Mouse (Mus musculus): Measurements from ENCODE around the gene AC131692.1. TPM values are rescaled to one million over a fixed set of nuclear protein-coding genes. Genes with fewer than 3 reads are reported as not detected.
A peak's percentile ranks its signal among the peaks of the same experiment; 100 is the strongest.

Gene AC131692.1
- under 1 TPM; 0.60 to 0.68 TPM for total RNA-seq (2021)

DNA sequence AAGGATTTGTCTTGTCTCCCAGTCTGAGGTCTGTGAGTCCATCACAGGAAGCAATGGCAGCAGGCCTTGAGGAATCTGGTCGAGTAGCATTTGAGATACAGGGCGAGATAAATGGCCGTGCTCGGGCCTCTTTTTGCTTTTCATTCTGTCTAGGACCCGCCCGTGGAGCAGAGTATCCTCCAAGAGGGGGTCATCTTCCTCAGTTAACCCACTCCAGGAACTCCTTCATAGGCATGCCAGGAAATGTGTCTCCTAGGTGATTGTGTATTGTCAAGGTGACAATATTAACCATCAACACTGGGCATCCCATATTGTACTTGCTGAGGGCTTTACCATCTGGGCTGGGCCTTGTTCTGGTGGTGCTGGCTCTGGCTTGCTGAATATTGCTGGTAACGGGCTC lies at the start of gene AC131692.1:
Gene AC131692.1, plus strand, starts transcription at position 301 of the 400 bp plus-strand sequence.
- no peak for DNase-seq

DNA sequence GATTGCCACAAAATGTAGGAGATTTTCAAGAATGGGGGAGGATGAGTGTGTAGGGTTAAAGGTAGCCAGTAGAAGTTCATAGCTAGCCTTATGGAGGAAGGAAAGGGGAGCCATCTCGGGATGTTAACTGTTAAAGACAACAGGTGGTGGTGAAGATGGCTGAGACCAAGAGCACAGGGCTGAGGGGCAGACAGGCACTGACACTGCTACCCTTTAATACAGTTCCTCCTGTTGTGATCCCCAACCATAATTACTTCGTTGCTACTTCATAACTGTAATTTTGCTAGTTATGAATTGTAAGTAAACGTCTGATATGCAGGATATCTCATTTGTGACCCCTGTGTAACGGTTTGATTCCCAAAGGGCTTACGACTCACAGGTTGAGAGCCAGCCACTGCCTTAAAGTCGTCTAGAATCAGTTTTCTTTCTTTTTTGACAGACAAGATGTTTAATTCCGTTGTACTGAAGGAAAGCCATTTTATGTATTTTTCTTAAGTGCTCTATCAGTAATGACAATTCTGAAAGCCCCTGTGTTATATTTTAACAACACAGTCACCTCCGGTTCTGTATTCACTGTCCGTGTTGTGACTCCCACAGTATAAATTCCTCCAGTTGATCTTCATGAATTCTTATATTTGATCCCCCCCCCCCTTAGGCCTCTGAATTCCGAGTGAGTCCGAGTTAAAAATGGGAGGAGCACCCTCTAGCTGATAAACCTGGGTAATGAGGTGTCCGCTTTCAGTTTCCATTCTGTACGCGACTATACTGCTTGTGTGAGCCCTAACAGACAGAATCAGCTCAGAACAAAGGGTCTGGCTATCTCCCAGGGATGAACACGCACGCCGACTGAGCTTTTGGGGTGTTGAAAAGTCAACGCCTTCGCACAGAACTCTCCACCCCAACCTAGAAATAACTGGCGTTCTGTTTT lies 48.6 kb upstream of the AC131692.1 start:
- no peak for DNase-seq

- peak; percentile 89 for DNase-seq
Observed at GRCm38 (mm10) chr19:6046294-6047153, 47.7 kb upstream of the AC131692.1 start, which contains the start of gene Syvn1. TSS of gene Syvn1 (plus strand) at chr19:6046576.

DNA sequence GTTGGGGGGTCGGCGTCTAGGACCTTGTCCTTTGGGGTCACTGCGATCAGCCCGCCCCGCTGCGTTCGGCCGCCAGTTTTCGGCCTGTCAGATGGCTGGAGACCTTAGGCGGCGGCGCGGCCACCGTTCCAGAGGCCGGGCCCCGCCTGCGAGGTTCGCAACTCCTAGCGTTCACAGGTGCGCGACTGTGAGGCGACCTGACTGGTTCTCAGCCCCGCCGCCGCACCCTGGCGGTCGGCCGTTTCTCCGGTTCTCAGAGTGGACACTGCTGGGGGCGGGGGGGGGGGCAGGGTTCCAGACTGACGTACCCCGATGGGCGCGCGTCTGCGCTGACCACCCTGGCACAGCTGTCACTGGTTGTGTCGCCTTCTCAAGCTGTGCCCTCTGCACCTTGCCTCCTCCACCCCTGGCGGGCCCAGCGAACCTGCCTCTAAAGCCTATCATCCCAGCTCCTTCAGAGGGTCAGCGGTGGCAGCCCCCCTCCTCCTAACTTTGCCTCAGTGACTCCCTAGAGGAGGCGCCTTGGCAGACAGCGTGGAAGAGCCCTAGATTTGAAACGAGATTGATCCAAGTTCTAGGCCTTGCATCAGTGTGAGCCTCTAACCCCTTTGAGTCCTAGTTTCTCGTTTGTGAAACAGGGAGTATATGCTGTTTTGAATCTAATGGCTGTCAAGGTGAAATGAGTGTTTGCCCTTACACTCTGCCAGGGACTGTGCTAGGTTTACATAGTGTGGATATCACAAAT lies 46.9 kb upstream of the AC131692.1 start:
- DNase-seq: no peak

- DNase-seq: no peak
Observed at GRCm38 (mm10) chr19:6047899-6048166, 46.4 kb upstream of the AC131692.1 start.

DNA sequence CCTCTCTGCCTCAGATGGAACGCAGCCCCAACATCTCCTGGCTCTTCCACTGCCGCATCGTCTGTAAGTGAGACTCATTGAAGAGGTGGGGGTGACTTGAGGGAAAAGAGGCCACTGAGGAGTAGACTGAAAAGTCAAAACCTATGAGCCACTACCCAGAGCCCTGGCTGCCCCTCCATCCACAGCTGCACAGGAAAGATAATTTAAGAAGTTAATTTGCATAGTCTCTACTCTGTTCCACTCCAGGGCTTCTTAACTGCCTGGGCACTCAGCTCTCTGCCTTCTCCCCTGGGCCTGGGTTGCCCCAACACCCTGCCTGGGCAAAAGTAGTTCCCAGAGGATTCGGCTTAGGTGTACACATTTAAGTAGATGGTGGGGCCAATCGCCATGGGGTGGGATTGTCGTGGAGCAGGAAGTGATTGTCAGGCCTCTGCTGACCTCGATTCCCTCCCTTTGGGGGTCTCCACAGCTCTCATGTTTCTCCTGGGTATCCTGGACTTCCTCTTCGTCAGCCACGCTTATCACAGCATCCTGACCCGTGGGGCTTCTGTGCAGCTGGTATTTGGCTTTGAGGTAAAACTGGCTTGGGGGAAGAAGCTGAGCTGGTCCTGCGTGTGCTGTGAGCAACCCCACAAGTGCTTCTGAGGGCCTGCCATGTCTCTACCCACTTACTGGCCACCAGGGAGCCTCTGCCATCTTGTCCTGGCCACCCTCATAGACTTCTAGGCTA lies 45.4 kb upstream of the AC131692.1 start:
- no peak for DNase-seq

DNA sequence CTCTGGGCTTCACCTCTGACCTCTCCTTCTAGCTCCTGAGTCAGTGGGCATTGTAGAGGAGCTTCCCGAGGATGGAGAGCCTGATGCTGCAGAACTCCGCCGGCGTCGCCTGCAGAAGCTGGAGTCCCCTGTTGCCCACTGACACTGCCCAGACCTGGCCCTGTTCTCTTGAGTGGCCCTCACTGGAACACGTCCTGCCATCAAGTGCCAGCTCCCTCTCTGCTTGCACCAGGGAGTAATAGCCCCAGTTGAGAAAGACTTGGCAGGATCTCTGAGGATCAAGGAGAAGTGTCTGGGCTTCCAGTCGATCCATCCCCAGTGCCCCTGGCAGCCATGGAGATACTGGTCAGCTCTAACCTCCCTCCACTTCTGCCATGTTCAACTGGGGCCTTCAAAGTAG lies 41.7 kb upstream of the AC131692.1 start:
- DNase-seq: no peak

DNA sequence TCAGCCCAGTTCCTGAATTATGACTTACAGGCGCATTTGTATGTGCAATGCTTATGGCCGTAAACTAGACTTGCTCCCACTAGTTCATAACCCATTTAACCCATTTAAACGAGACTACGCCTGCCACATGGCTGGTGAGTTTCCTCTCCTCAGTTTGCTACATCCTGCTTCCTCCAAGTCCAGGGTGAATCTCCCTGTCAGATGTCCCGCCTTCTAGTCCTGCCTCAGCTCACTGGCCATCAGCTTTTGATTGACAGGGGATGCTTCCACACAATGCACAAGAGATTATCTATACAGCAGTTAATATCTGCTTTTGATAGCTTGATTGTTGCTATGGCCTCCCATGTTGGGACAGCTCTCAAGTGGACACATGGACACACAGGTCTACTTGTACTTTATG lies 39.9 kb upstream of the AC131692.1 start:
- DNase-seq: no peak

- DNase-seq: no peak
Observed at GRCm38 (mm10) chr19:6056696-6057095, 37.5 kb upstream of the AC131692.1 start.

DNA sequence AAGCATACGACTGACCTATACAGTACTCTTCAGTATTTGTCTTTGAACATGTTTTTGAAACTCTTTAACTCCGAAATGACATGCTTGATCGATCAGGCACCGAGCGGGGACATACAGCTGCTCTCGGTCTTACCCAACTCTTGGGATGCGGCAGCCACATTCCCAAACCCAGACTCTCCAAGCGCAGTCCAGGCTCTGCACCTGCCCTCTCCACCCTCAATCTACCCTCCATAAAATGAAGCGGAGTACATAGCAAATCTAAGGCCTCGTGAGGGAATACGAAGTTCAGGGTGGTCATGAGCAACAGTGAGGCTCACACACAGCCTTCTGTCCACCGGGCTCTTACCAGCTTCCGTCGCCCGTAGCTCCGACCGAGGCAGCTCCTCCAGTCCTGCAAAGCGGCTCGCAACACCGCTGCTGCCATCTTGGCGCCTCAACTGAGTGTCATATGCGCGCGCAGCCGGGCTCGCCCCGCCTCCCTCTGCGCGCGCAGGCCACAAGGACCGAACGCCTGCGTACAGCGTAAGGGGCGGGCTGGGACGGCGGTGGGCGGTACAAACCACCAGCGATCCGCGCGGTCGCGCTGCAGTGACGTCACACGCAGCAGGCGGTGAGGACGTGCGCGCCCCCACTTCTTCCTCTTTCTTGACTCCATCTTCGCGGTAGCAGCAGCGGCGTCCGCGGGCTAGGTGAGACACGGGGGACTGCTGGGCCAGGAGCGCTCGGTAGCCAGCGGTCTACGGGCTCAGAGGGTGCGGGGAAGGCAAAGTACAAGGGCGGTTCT lies 36.7 kb upstream of the AC131692.1 start, which contains the start of the genes Mrpl49 and Fau:
Gene Mrpl49, minus strand, starts transcription at position 473 of the 784 bp plus-strand sequence.
Gene Fau, plus strand, starts transcription at position 532 of the 784 bp plus-strand sequence.
- peak; percentile 99 for DNase-seq

GRCm38 (mm10) chr19:6058513-6058912 lies 35.7 kb upstream of the AC131692.1 start:
- DNase-seq: no peak

DNA sequence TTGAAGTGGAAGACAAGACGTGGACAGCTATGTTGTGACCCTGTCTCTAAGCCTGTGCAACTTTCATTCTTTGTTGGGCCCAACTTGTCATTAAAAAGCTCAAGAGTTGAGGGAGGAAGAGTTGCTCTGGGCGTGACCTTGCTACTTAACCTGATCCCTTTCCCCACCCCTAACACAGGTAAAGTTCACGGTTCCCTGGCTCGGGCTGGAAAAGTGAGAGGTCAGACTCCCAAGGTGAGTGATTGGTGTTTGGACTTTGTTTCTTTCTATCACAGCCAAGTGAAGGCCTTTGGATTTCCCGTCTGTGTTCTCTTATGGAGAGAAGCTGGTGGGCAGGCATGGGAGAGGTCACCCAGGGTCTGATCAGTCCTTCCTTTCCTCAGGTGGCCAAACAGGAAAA lies 35.3 kb upstream of the AC131692.1 start:
- no peak for DNase-seq

DNA sequence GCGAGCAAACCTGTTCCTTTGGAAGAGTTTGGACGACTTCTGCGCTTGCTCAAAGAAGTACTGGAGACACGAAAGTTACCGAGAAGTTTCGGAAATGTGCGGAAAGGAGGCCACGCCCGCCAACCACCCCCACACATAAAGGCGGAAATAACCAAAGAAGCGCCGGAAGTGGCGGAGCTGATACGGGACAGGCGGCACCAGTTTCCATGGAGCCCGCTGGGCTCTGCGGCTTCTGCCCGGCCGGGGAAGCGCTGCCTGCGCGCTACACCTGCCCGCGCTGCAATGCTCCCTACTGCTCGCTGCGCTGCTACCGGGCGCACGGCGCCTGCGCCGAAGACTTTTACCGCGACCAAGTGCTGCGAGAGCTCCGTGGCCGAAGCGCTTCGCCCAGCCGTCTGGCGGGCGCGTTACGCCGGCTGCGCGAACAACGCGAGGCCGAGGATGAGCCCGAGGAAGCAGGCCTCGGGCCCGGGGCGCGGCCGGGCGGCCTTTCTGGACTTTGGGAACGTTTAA lies 33.1 kb upstream of the AC131692.1 start, which contains the start of gene Znhit2:
Gene Znhit2, plus strand, starts transcription at position 172 of the 513 bp plus-strand sequence.
- DNase-seq: peak; percentile 94

- peak; percentile 49 for DNase-seq
Observed at GRCm38 (mm10) chr19:6061641-6062302, 32.4 kb upstream of the AC131692.1 start.

DNA sequence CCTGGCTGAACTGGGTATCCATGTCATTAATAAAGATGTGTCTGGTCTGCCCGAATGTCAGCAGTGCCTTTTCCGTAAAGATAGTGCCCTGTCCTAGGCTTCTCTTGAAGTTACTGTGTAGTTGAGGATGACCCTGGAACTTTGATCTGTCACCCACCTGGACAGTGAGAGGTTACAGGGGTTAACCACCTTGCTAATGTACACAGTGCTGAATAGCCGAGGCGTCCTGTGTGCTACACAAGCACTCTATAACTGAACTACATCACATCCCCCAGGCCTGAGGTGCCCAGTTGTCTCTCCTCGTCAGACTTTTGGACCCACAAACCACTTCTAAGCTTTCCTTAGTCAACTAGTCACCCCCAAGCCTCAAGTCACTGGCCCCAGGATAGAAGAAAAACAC lies 31.8 kb upstream of the AC131692.1 start:
- DNase-seq: no peak

- no peak for DNase-seq
Observed at GRCm38 (mm10) chr19:6063081-6063480, 31.1 kb upstream of the AC131692.1 start.

DNA sequence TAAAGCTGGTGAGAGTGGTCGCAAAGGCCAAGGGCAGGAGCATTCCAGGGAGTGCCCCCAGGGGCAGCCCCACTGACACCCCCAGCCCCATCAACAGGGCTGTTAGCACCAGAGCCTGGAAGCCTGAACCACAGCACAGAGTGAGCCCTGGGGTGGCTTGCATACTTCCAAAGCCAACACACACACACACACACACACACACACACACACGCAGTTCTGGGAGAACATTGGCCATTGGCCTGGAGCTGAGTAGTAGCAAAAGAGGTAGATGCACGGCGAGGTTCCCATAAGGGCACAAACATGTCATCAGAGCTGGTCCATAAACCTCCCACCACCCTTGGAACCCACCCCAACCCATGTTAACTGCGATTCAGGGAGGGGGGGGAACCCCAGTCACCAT lies 27.6 kb upstream of the AC131692.1 start:
- no peak for DNase-seq

- peak; percentile 86 for DNase-seq
Observed at GRCm38 (mm10) chr19:6067011-6067723, 27.1 kb upstream of the AC131692.1 start.

DNA sequence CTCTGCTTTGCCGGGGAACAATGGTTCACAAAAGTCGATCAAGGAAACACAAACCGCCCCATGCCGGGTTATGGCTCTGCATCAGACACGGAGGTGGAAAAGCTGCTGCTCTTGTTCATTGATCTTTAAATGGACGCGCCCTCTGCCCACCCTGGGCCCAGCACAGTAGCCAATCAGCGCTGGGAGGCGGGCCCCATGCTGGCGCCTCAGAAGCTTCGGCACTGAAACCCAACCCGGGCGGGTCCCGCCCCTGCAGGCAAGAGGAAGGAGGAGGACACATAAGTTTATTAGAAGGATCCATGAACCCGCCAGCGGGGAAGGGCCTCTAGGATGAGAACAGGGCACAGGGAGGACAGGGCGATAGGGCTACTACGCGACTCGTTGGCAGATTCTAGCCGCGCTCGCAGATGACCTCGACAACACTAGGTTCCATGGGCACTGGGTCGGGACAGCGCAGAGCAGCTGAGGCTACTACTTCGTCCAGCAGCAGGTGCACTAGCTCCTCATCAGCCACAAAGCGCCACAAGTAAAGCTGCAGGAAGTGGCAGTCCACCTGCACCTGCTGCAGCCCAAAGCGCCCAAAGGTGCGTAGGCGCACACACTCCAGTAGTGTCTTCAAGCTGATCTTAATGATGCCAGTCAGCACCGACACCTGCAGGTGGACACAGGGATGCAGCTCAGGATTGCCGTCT lies 26.3 kb upstream of the AC131692.1 start, which contains the start of gene Tm7sf2:
Gene Tm7sf2, minus strand, starts transcription at position 650 of the 692 bp plus-strand sequence.
- DNase-seq: peak; percentile 91

All from heart, postnatal 4 days (tissue).